Mouse (Mus musculus): Measurements from ENCODE around the gene Insig2. TPM values are rescaled to one million over a fixed set of nuclear protein-coding genes. Genes with fewer than 3 reads are reported as not detected.

Gene Insig2
- total and polyA plus RNA-seq, 3 experiments = 16.1 to 16.9 TPM; not detected in 1

DNA sequence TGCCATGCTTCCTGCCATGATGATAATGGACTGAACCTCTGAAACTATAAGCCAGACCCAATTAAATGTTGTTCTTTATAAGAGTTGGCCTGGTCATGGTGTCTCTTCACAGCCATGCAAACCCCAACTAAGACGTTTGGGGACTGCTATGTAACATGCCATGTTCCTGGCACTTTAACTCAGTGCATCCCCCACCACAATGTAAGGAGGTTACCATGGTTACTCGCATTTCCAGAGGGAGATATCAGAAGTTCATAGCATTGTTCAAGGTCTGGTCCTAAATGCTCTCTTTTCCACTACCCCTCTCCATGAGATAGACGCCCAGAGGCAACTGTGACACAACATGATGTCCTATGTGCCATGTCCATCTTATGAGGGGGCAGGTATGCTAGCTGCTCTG, 54.0 kb downstream of the Insig2 start:
- no peak overlapping the region for H3K9ac ChIP-seq (ENCODE audit: control insufficient read depth, low read depth, low read length, poor library complexity, severe bottlenecking)
- no peaks in the 10 kb centered on the region for H3K4me1 ChIP-seq (ENCODE audit: control insufficient read depth in 1 of 2, insufficient read depth in 2 of 2, low read length in 2 of 2)
- TF ChIP-seq POLR2A (IDR thresholded peaks at IDR 0.05; ENCODE audit: control insufficient read depth in 1 of 2, insufficient read depth in 1 of 2, low read depth in 1 of 2, low read length in 2 of 2, poor library complexity in 1 of 2) = no peak
- no peak for TF ChIP-seq SMC3 (IDR thresholded peaks at IDR 0.05; ENCODE audit: low read depth, low read length)
- TF ChIP-seq MYB (IDR thresholded peaks at IDR 0.05; ENCODE audit: low read depth, low read length) = no peak
- TF ChIP-seq MAX (IDR thresholded peaks at IDR 0.05; ENCODE audit: low read length) = no peak
- no peak for TF ChIP-seq ZKSCAN1 (IDR thresholded peaks at IDR 0.05; ENCODE audit: low read depth, low read length)
- no peak for TF ChIP-seq ZNF384 (IDR thresholded peaks at IDR 0.05; ENCODE audit: low read depth, low read length)
- no peak for TF ChIP-seq HCFC1 (IDR thresholded peaks at IDR 0.05; ENCODE audit: low read depth, low read length)
- no peak for TF ChIP-seq TCF12 (IDR thresholded peaks at IDR 0.05; ENCODE audit: low read depth, low read length)
- TF ChIP-seq MAZ (IDR thresholded peaks at IDR 0.05; ENCODE audit: low read depth, low read length) = no peak
- no peak for TF ChIP-seq KAT2A (conservative IDR thresholded peaks at IDR 0.05; ENCODE audit: low read depth, low read length)
- TF ChIP-seq POLR2AphosphoS5 (IDR thresholded peaks at IDR 0.05; ENCODE audit: borderline replicate concordance, low read depth, low read length) = no peak
- no peak for TF ChIP-seq ELF1 (IDR thresholded peaks at IDR 0.05; ENCODE audit: low read depth, low read length)
- TF ChIP-seq JUND (IDR thresholded peaks at IDR 0.05; ENCODE audit: low read depth, low read length) = no peak
- no peak for TF ChIP-seq UBTF (IDR thresholded peaks at IDR 0.05; ENCODE audit: borderline replicate concordance, insufficient read depth, low read depth, low read length)
- TF ChIP-seq ZMIZ1 (IDR thresholded peaks at IDR 0.05; ENCODE audit: low read depth, low read length) = no peak
- no peak for TF ChIP-seq SIN3A (IDR thresholded peaks at IDR 0.05; ENCODE audit: low read length)
- no peak for TF ChIP-seq EP300 (IDR thresholded peaks at IDR 0.05; ENCODE audit: low read depth in 1 of 2, low read length in 2 of 2)
- no peak for TF ChIP-seq RAD21 (IDR thresholded peaks at IDR 0.05; ENCODE audit: low read depth, low read length)
- no peaks in the 10 kb centered on the region for H3K9me3 ChIP-seq (replicated peaks; ENCODE audit: insufficient read depth, low read length)
- no peak for DNase-seq (ENCODE audit: low read depth, low spot score)
- no peaks in the 10 kb centered on the region for H3K79me2 ChIP-seq (ENCODE audit: control insufficient read depth, insufficient read depth, low read length, poor library complexity)
- no peaks in the 10 kb centered on the region for H3K27me3 ChIP-seq (ENCODE audit: control insufficient read depth in 1 of 2, insufficient read depth in 2 of 2, low read length in 2 of 2)
- no peak overlapping the region for H3K4me3 ChIP-seq (ENCODE audit: control insufficient read depth in 1 of 2, insufficient read depth in 1 of 2, low read depth in 2 of 2, low read length in 2 of 2)
- no peaks in the 10 kb centered on the region for H3K36me3 ChIP-seq (ENCODE audit: control insufficient read depth in 1 of 2, insufficient read depth in 2 of 2, low read length in 2 of 2)
- H3K27ac ChIP-seq (ENCODE audit: control insufficient read depth, low read depth, low read length) = no peak overlapping the region

DNA sequence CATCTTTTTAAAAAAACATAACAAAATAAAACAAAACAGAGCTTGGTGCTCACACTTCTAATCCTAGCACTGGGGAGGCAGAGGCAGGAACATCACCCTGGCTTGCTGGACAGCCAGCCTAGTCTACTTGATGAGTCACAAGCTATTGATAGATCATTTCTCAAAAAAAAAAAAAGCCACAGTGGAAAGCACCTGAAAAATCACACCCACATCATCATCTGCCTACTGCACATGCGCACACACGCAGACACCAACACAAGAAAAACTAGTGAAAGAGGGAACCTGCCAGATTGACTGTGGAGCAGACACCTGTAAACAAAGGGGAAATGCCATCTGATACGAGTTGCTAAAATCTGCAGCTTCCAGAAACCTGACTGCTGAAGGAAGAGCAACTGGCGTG, 54.9 kb downstream of the Insig2 start:
- Histone ChIP-seq H3K27ac (ENCODE audit: control insufficient read depth, low read depth, low read length) (no peak overlapping the region), H3K36me3 (ENCODE audit: control insufficient read depth in 1 of 2, insufficient read depth in 2 of 2, low read length in 2 of 2) (no peaks in the 10 kb centered on the region), H3K9ac (ENCODE audit: control insufficient read depth, low read depth, low read length, poor library complexity, severe bottlenecking) (no peak overlapping the region), H3K27me3 (ENCODE audit: control insufficient read depth in 1 of 2, insufficient read depth in 2 of 2, low read length in 2 of 2) (no peaks in the 10 kb centered on the region), H3K4me1 (ENCODE audit: control insufficient read depth in 1 of 2, insufficient read depth in 2 of 2, low read length in 2 of 2) (no peaks in the 10 kb centered on the region), H3K4me3 (ENCODE audit: control insufficient read depth in 1 of 2, insufficient read depth in 1 of 2, low read depth in 2 of 2, low read length in 2 of 2) (no peak overlapping the region), H3K9me3 (replicated peaks; ENCODE audit: insufficient read depth, low read length) (no peaks in the 10 kb centered on the region), H3K79me2 (ENCODE audit: control insufficient read depth, insufficient read depth, low read length, poor library complexity) (no peaks in the 10 kb centered on the region)
- no peak for DNase-seq (ENCODE audit: low read depth, low spot score)
- TF ChIP-seq GATA1 (IDR thresholded peaks at IDR 0.05; ENCODE audit: low read depth, low read length) = no peak
- TF ChIP-seq UBTF (IDR thresholded peaks at IDR 0.05; ENCODE audit: borderline replicate concordance, insufficient read depth, low read depth, low read length) = no peak

All from MEL (cell line).